Mouse (Mus musculus) cortical plate, adult 2 months (tissue): ENCODE measurements around the gene Nrsn2.

Experiments
- CTCF ChIP-seq: fragments of 200-500 bp; IDR thresholded peaks from 2 replicates; pipeline ENCODE4 v1.5.1; 2011; ENCODE audit warnings: mild to moderate bottlenecking, control low read depth, low read length; ENCODE audit not compliant: insufficient read depth; ENCODE audit errors: extremely low read depth
- POLR2A ChIP-seq: fragments of 200-500 bp; IDR thresholded peaks from 2 replicates; pipeline ENCODE4 v1.6.1; 2011; ENCODE audit warnings: mild to moderate bottlenecking, low read length, control low read depth; ENCODE audit not compliant: insufficient read depth; ENCODE audit errors: extremely low read depth

DNA sequence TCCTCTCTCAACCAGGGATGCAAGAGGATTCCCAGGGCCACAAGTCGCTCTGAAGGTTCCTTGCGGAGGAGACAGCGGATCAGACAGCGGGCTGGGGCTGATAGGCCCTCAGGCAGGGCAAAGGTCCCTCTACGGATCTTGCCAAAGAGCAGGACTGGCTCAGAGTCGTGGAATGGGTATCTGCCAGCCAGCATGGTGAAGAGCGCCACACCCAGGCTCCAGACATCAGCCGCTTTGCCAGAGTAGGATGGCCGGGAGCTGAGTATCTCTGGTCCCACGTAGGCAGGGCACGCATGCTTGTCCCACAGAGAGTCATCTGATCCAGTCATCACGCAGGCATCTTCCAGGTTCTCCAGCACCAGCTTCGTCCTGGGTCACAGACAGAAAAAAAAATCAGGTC lies 38.1 kb downstream of the Nrsn2 start:
- no peak for TF ChIP-seq CTCF
- no peak for TF ChIP-seq POLR2A
